Mouse (Mus musculus) kidney, adult 2 months (tissue): ENCODE data around the gene Dhh.

ENCODE experiments used
- CTCF ChIP-seq: fragments of 200-500 bp; conservative IDR thresholded peaks from 2 replicates; pipeline ENCODE4 v1.5.1; 2011; ENCODE audit warnings: low read depth, mild to moderate bottlenecking, control low read depth, low read length, moderate library complexity, mixed read lengths; ENCODE audit not compliant: insufficient read depth, insufficient read length
- POLR2A ChIP-seq: fragments of 200-500 bp; IDR thresholded peaks from one replicate; pipeline ENCODE4 v1.6.1; 2011; ENCODE audit warnings: low read depth, low read length, control low read depth

- no peak for TF ChIP-seq CTCF
- no peak for TF ChIP-seq POLR2A
Measured at GRCm38 (mm10) chr15:98893036-98893435, 5.3 kb downstream of the Dhh start.
